8 mouse cellular contexts compared by ENCODE assay signal in the genomic region with DNA sequence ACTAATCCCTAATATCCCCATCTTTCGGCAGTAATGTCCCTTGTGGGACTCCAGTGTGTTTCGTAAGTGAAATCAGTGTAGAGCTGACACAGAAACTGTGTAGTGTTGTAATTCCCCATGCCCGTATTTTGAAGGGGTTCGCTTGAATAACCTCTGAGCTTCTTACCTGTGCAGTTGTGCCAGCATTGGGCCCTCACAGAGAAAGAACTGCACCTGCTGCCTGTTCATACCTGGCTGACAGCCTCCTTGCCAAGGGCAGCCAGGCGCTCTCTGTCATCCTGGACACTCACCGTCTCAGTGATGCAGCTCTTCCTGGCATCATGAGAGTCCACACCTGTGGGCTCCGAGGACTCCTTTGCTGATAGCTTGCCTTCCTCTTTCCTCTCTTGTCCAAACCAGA. TPM values are rescaled to one million over a fixed set of nuclear protein-coding genes. Genes with fewer than 3 reads are reported as not detected.
A peak's percentile ranks its signal among the peaks of the same experiment; 100 is the strongest.
DNase-seq lines count a peak whose midpoint lies in the region; ATAC-seq and TF ChIP-seq lines count a peak whose summit lies in the region.

No protein-coding gene starts in this region.

- H3K36me3 ChIP-seq in heart, embryonic 14.5 days (ENCODE audit: control insufficient read depth, insufficient read depth, low read length): no peaks in the 10 kb centered on the region
- peaks cover 5% of the 10 kb centered on the region; the same call in 1 of the 2 replicates for H3K36me3 ChIP-seq in forebrain, postnatal 0 days (ENCODE audit: insufficient read depth)
- no peaks in the 10 kb centered on the region for H3K36me3 ChIP-seq in midbrain, embryonic 10.5 days

- H3K4me3 ChIP-seq in heart, embryonic 14.5 days (ENCODE audit: control insufficient read depth in 1 of 2, insufficient read depth in 1 of 2, low read depth in 1 of 2, low read length in 2 of 2): peak overlapping the region in 1 of 2 experiments; percentile 81; a peak in 2 of 4 replicates
- H3K4me3 ChIP-seq in brown adipose tissue, adult 24 weeks (ENCODE audit: insufficient read depth, low read depth, low read length): peak overlapping the region; percentile 80; the same call in 1 of the 2 replicates
- H3K4me3 ChIP-seq in forebrain, postnatal 0 days (ENCODE audit: low read depth, low read length): peak overlapping the region; percentile 82
- peak overlapping the region; percentile 82; the same call in 1 of the 2 replicates for H3K4me3 ChIP-seq in midbrain, embryonic 10.5 days

- H3K9ac ChIP-seq in heart, embryonic 14.5 days (ENCODE audit: low read length): no peak overlapping the region
- H3K9ac ChIP-seq in forebrain, postnatal 0 days: peak overlapping the region; percentile 86

- H3K9me3 ChIP-seq in heart, embryonic 14.5 days (ENCODE audit: control insufficient read depth, low read length): no peaks in the 10 kb centered on the region
- no peaks in the 10 kb centered on the region for H3K9me3 ChIP-seq in forebrain, postnatal 0 days (ENCODE audit: low read length)
- no peaks in the 10 kb centered on the region for H3K9me3 ChIP-seq in midbrain, embryonic 10.5 days (replicated peaks)

- ATAC-seq in heart, embryonic 14.5 days (ENCODE audit: insufficient number of reproducible peaks, insufficient read depth, low FRiP score, low read depth): no peak
- ATAC-seq in forebrain, postnatal 0 days: no peak

- H3K4me2 ChIP-seq in heart, embryonic 14.5 days (ENCODE audit: low read length): peak overlapping the region; percentile 98
- H3K4me2 ChIP-seq in forebrain, postnatal 0 days (ENCODE audit: low read depth): peak overlapping the region; percentile 72

- 82% methylated on average over 7 of the region's 7 CpGs for WGBS in heart, embryonic 14.5 days
- WGBS in forebrain, postnatal 0 days: 76% methylated on average over 7 of the region's 7 CpGs
- 79% methylated on average over 7 of the region's 7 CpGs for WGBS in midbrain, embryonic 10.5 days

- no peak overlapping the region for H3K27ac ChIP-seq in heart, embryonic 14.5 days (replicated peaks in 1 of 2; ENCODE audit: control insufficient read depth in 1 of 2, insufficient read depth in 1 of 2, low read depth in 2 of 2, low read length in 2 of 2)
- no peak overlapping the region for H3K27ac ChIP-seq in brown adipose tissue, adult 24 weeks (replicated peaks; ENCODE audit: low read depth, low read length)
- H3K27ac ChIP-seq in forebrain, postnatal 0 days (ENCODE audit: low read depth, low read length): peak overlapping the region; percentile 85; the same call in 1 of the 2 replicates
- H3K27ac ChIP-seq in midbrain, embryonic 10.5 days (replicated peaks): no peak overlapping the region

- peaks cover 5% of the 10 kb centered on the region; the same call in 1 of the 2 replicates for H3K27me3 ChIP-seq in heart, embryonic 14.5 days (ENCODE audit: control insufficient read depth, insufficient read depth, low read length)
- H3K27me3 ChIP-seq in forebrain, postnatal 0 days (ENCODE audit: insufficient read depth, low read length): no peaks in the 10 kb centered on the region
- H3K27me3 ChIP-seq in midbrain, embryonic 10.5 days (ENCODE audit: low read depth, poor library complexity, severe bottlenecking): peaks cover 28% of the 10 kb centered on the region

- H3K4me1 ChIP-seq in heart, embryonic 14.5 days (ENCODE audit: control insufficient read depth in 2 of 2, insufficient read depth in 2 of 2, low read length in 2 of 2): peaks cover 0 to 17% of the 10 kb centered on the region in 2 experiments; a peak in 2 of 4 replicates
- peaks cover 3% of the 10 kb centered on the region for H3K4me1 ChIP-seq in brown adipose tissue, adult 24 weeks (ENCODE audit: control insufficient read depth, insufficient read depth, insufficient read length, low read length)
- H3K4me1 ChIP-seq in forebrain, postnatal 0 days (ENCODE audit: insufficient read depth): peaks cover 6% of the 10 kb centered on the region
- peaks cover 35% of the 10 kb centered on the region for H3K4me1 ChIP-seq in midbrain, embryonic 10.5 days

- DNase-seq in heart, adult 8-10 months (ENCODE audit: low spot score): no peak
- DNase-seq in forebrain, postnatal 0 days: no peak
- no peak for DNase-seq in midbrain, embryonic 10.5 days (ENCODE audit: low spot score)
- DNase-seq in left cerebral cortex, adult 18-20 months (ENCODE audit: low spot score in 2 of 2): no peak
- DNase-seq in layer of hippocampus, postnatal 10 days (ENCODE audit: low spot score in 2 of 2): no peak
- DNase-seq in urinary bladder, postnatal 25 days (ENCODE audit: low spot score): no peak

- TF ChIP-seq CTCF in forebrain, postnatal 0 days (IDR thresholded peaks at IDR 0.05; ENCODE audit: low read depth): no peak

RNA-seq across cellular contexts. Expression of a gene that starts 1.3 kb away (rescaled TPM):
- polyA plus RNA-seq in heart, embryonic 14.5 days (2014; fragmentation: Nextera tagmentation; extraction: Ambion mirVana): 8.1 and 8.2 TPM in 2 replicates
- 10 to 100 TPM; 16.6 to 19.7 (median 16.8) TPM for total RNA-seq in heart, adult 8-10 months (2022)
- 18.9 and 24.0 TPM in 2 replicates for polyA plus RNA-seq in brown adipose tissue, adult 24 weeks (2012; ENCODE audit: insufficient read depth, insufficient read length, missing spikeins)
- total RNA-seq in forebrain, postnatal 0 days (2014; rRNA removed): 38.7 and 48.4 TPM in 2 replicates
- 19.4 and 22.0 TPM in 2 replicates for polyA plus RNA-seq in forebrain, postnatal 0 days (2015; fragmentation: Nextera tagmentation; extraction: Ambion mirVana)
- 8.9 and 12.9 TPM in 2 replicates for polyA plus RNA-seq in midbrain, embryonic 10.5 days (2016; fragmentation: Nextera tagmentation; extraction: Ambion mirVana)
- total RNA-seq in left cerebral cortex, adult 18-20 months (2021): 10 to 100 TPM; 86.3 to 90.5 TPM
- total RNA-seq in layer of hippocampus, postnatal 10 days (2021): 10 to 100 TPM; 90.1 to 93.3 TPM

RNA-seq across cellular contexts. Expression of a gene that starts 30.0 kb away (rescaled TPM):
- 0.40 and 0.77 TPM in 2 replicates for polyA plus RNA-seq in heart, embryonic 14.5 days (2014; fragmentation: Nextera tagmentation; extraction: Ambion mirVana)
- 1 to 10 TPM; 1.4 to 3.2 (median 2.4) TPM for total RNA-seq in heart, adult 8-10 months (2022)
- polyA plus RNA-seq in brown adipose tissue, adult 24 weeks (2012; ENCODE audit: insufficient read depth, insufficient read length, missing spikeins): 7.2 TPM in 2 replicates
- 1.9 and 3.8 TPM in 2 replicates for total RNA-seq in forebrain, postnatal 0 days (2014; rRNA removed)
- polyA plus RNA-seq in forebrain, postnatal 0 days (2015; fragmentation: Nextera tagmentation; extraction: Ambion mirVana): 5.0 and 5.3 TPM in 2 replicates
- polyA plus RNA-seq in midbrain, embryonic 10.5 days (2016; fragmentation: Nextera tagmentation; extraction: Ambion mirVana): 1.8 and 1.9 TPM in 2 replicates
- 10 to 100 TPM; 21.2 to 21.8 TPM for total RNA-seq in left cerebral cortex, adult 18-20 months (2021)
- 10 to 100 TPM; 12.5 to 13.9 TPM for total RNA-seq in layer of hippocampus, postnatal 10 days (2021)
